Mouse (Mus musculus) MEL (cell line): Measurements from ENCODE around the gene Fermt1. TPM values are rescaled to one million over a fixed set of nuclear protein-coding genes. Genes with fewer than 3 reads are reported as not detected.

Source experiments
- DNase-seq: peaks from one replicate; pipeline ENCODE4 v3.0.0; 2011; ENCODE audit warnings: low read depth, low spot score
- H3K27ac ChIP-seq: 2 replicates; pipeline ENCODE4 v1.5.1; 2012; ENCODE audit warnings: low read depth, mild to moderate bottlenecking, control low read depth, low read length, moderate library complexity; ENCODE audit not compliant: control insufficient read depth
- H3K27me3 ChIP-seq, 2 experiments: fragments of 150-350 bp in 1 of 2; sonication (generic) in 1 of 2; 2 replicates each; pipeline ENCODE4 v1.6.1; 2012; ENCODE audit warnings: low read length in 2 of 2, mild to moderate bottlenecking in 2 of 2, improper control_type of control experiment in 1 of 2, moderate library complexity in 1 of 2; ENCODE audit not compliant: insufficient read depth in 2 of 2, control insufficient read depth in 1 of 2
- H3K36me3 ChIP-seq, 2 experiments: 2 replicates each; pipeline ENCODE4 v1.6.1; 2012 to 2014; ENCODE audit warnings: low read length in 2 of 2, improper control_type of control experiment in 1 of 2, inconsistent platforms in 1 of 2, mild to moderate bottlenecking in 1 of 2; ENCODE audit not compliant: insufficient read depth in 2 of 2, control insufficient read depth in 1 of 2
- H3K4me1 ChIP-seq, 2 experiments: fragments of 150-350 bp in 1 of 2; sonication (generic) in 1 of 2; 2 replicates each; pipeline ENCODE4 v1.6.1; 2012; ENCODE audit warnings: low read length in 2 of 2, improper control_type of control experiment in 1 of 2, mild to moderate bottlenecking in 1 of 2; ENCODE audit not compliant: insufficient read depth in 2 of 2, control insufficient read depth in 1 of 2
- H3K4me3 ChIP-seq, 2 experiments: fragments of 150-350 bp in 1 of 2; sonication (generic) in 1 of 2; 2 replicates each; pipeline ENCODE4 v1.5.1; 2012; ENCODE audit warnings: low read depth in 2 of 2, low read length in 2 of 2, mild to moderate bottlenecking in 2 of 2, moderate library complexity in 2 of 2, control low read depth in 1 of 2, improper control_type of control experiment in 1 of 2; ENCODE audit not compliant: control insufficient read depth in 1 of 2, insufficient read depth in 1 of 2
- H3K79me2 ChIP-seq: 2 replicates; pipeline ENCODE4 v1.6.1; 2012; ENCODE audit warnings: mild to moderate bottlenecking, low read length, moderate library complexity; ENCODE audit not compliant: control insufficient read depth, poor library complexity, insufficient read depth
- H3K9ac ChIP-seq: 2 replicates; pipeline ENCODE4 v1.6.1; 2012; ENCODE audit warnings: low read depth, mild to moderate bottlenecking, control low read depth, low read length, moderate library complexity; ENCODE audit not compliant: control insufficient read depth, poor library complexity, severe bottlenecking
- H3K9me3 ChIP-seq: fragments of 150-350 bp; sonication (generic); replicated peaks from 2 replicates; pipeline ENCODE4 v1.6.1; 2012; ENCODE audit warnings: mild to moderate bottlenecking, low read length, improper control_type of control experiment, moderate library complexity; ENCODE audit not compliant: insufficient read depth
- CHD1 ChIP-seq: IDR thresholded peaks from 2 replicates; pipeline ENCODE4 v1.6.1; 2012; ENCODE audit warnings: low read depth, mild to moderate bottlenecking, inconsistent platforms, low read length, improper control_type of control experiment
- CTCF ChIP-seq, 3 experiments: IDR thresholded peaks in 2 of 3; conservative IDR thresholded peaks in 1 of 3; 2 replicates each; pipeline ENCODE4 v1.5.1; 2011 to 2012; ENCODE audit warnings: low read length in 3 of 3, low read depth in 2 of 3, mild to moderate bottlenecking in 2 of 3, improper control_type of control experiment in 1 of 3, inconsistent platforms in 1 of 3, mixed read lengths in 1 of 3, moderate library complexity in 1 of 3; ENCODE audit not compliant: control insufficient read depth in 1 of 3, insufficient read depth in 1 of 3, poor library complexity in 1 of 3, severe bottlenecking in 1 of 3
- ELF1 ChIP-seq: IDR thresholded peaks from 2 replicates; pipeline ENCODE4 v1.6.1; 2014; ENCODE audit warnings: low read depth, mild to moderate bottlenecking, inconsistent platforms, low read length, improper control_type of control experiment, moderate library complexity
- EP300 ChIP-seq, 2 experiments: IDR thresholded peaks; 2 replicates each; pipeline ENCODE4 v1.6.1; 2011; ENCODE audit warnings: improper control_type of control experiment in 2 of 2, low read length in 2 of 2, low read depth in 1 of 2, mild to moderate bottlenecking in 1 of 2
- JUND ChIP-seq: IDR thresholded peaks from 2 replicates; pipeline ENCODE4 v1.6.1; 2011; ENCODE audit warnings: low read depth, mild to moderate bottlenecking, improper control_type of control experiment, low read length
- MAFK ChIP-seq: IDR thresholded peaks from 2 replicates; pipeline ENCODE4 v1.6.1; 2011; ENCODE audit warnings: low read depth, mild to moderate bottlenecking, low read length, improper control_type of control experiment, borderline replicate concordance
- MEF2A ChIP-seq: IDR thresholded peaks from 2 replicates; pipeline ENCODE4 v1.6.1; 2014; ENCODE audit warnings: low read depth, mild to moderate bottlenecking, inconsistent platforms, low read length, improper control_type of control experiment; ENCODE audit not compliant: poor library complexity, insufficient replicate concordance, severe bottlenecking; ENCODE audit errors: extremely low read depth
- MYC ChIP-seq: IDR thresholded peaks from 2 replicates; pipeline ENCODE4 v1.6.1; 2011; ENCODE audit warnings: low read depth, mild to moderate bottlenecking, low read length, improper control_type of control experiment, moderate library complexity
- SIN3A ChIP-seq: IDR thresholded peaks from 2 replicates; pipeline ENCODE4 v1.6.1; 2012; ENCODE audit warnings: low read length, improper control_type of control experiment, inconsistent platforms
- SMC3 ChIP-seq: IDR thresholded peaks from 2 replicates; pipeline ENCODE4 v1.6.1; 2011; ENCODE audit warnings: low read depth, low read length, improper control_type of control experiment
- TCF12 ChIP-seq: IDR thresholded peaks from 2 replicates; pipeline ENCODE4 v1.6.1; 2014; ENCODE audit warnings: low read depth, mild to moderate bottlenecking, inconsistent platforms, low read length, improper control_type of control experiment, moderate library complexity
- USF1 ChIP-seq: IDR thresholded peaks from 2 replicates; pipeline ENCODE4 v1.6.1; 2014; ENCODE audit warnings: low read depth, mild to moderate bottlenecking, inconsistent platforms, low read length, improper control_type of control experiment, moderate library complexity
- ZC3H11A ChIP-seq: IDR thresholded peaks from 2 replicates; pipeline ENCODE4 v1.6.1; 2012; ENCODE audit warnings: low read depth, mild to moderate bottlenecking, inconsistent platforms, low read length, improper control_type of control experiment
- ZMIZ1 ChIP-seq: IDR thresholded peaks from 2 replicates; pipeline ENCODE4 v1.6.1; 2012; ENCODE audit warnings: low read depth, mild to moderate bottlenecking, inconsistent platforms, low read length, improper control_type of control experiment, moderate library complexity
- ZNF384 ChIP-seq: IDR thresholded peaks from 2 replicates; pipeline ENCODE4 v1.6.1; 2012; ENCODE audit warnings: low read depth, mild to moderate bottlenecking, inconsistent platforms, low read length, improper control_type of control experiment
- polyA plus RNA-seq, 2 experiments: library from polyadenylated mRNA; stranded (reverse) in 1 of 2; unstranded in 1 of 2; fragments of >175 nt in 1 of 2; fragments of >200 nt in 1 of 2; gene quantifications; 2 replicates each; pipeline versions ENCODE4 v1.2.1 to v1.2.4; 2012; ENCODE audit warnings: low replicate concordance in 2 of 2, low read depth in 1 of 2; ENCODE audit not compliant: insufficient read length in 2 of 2, insufficient read depth in 1 of 2, missing spikeins in 1 of 2
- total RNA-seq: library from RNA; depleted of rRNA; stranded (reverse); fragments of 300-350 nt; gene quantifications from 2 replicates; pipeline ENCODE4 v1.2.3, GENCODE M21; 2012

The Fermt1 gene
- total and polyA plus RNA-seq, 3 experiments: not detected

GRCm38 (mm10) chr2:132879261-132880044 lies 66.3 kb downstream of the Fermt1 start:
- DNase-seq: no peak
- no peaks in the 10 kb centered on the region for H3K4me1 ChIP-seq
- H3K9me3 ChIP-seq: no peaks in the 10 kb centered on the region
- H3K27ac ChIP-seq: no peak overlapping the region
- no peaks in the 10 kb centered on the region for H3K79me2 ChIP-seq
- H3K9ac ChIP-seq: no peak overlapping the region
- no peaks in the 10 kb centered on the region for H3K36me3 ChIP-seq
- no peak overlapping the region for H3K4me3 ChIP-seq
- TF ChIP-seq SIN3A: no peak
- TF ChIP-seq TCF12: no peak
- TF ChIP-seq SMC3: no peak
- no peak for TF ChIP-seq MYC
- TF ChIP-seq ZNF384: no peak
- no peak for TF ChIP-seq USF1
- TF ChIP-seq JUND: no peak
- no peak for TF ChIP-seq CTCF (IDR thresholded peaks at IDR 0.05 in 2 of 3, conservative IDR thresholded peaks at IDR 0.05 in 1 of 3; ENCODE audit: control insufficient read depth in 1 of 3, insufficient read depth in 1 of 3, low read depth in 2 of 3, low read length in 3 of 3, poor library complexity in 1 of 3, severe bottlenecking in 1 of 3)
- no peak for TF ChIP-seq EP300 (IDR thresholded peaks at IDR 0.05; ENCODE audit: low read depth in 1 of 2, low read length in 2 of 2)
- no peak for TF ChIP-seq CHD1
- no peak for TF ChIP-seq MEF2A
- no peak for TF ChIP-seq ZC3H11A
- TF ChIP-seq ZMIZ1: no peak
- no peak for TF ChIP-seq MAFK
- TF ChIP-seq ELF1: no peak
- H3K27me3 ChIP-seq: no peaks in the 10 kb centered on the region

GRCm38 (mm10) chr2:132876991-132877390 lies 68.7 kb downstream of the Fermt1 start:
- no peak for DNase-seq
- no peaks in the 10 kb centered on the region for H3K79me2 ChIP-seq
- no peak for TF ChIP-seq ELF1
- TF ChIP-seq, all 39 proteins: peak for 0
- H3K9me3 ChIP-seq: no peaks in the 10 kb centered on the region
- H3K9ac ChIP-seq: no peak overlapping the region
- no peak overlapping the region for H3K4me3 ChIP-seq
- H3K4me1 ChIP-seq: no peaks in the 10 kb centered on the region
- H3K27me3 ChIP-seq: no peaks in the 10 kb centered on the region
- H3K36me3 ChIP-seq: no peaks in the 10 kb centered on the region
- no peak overlapping the region for H3K27ac ChIP-seq
